Mouse (Mus musculus): ENCODE measurements around the gene Kbtbd12. TPM values are rescaled to one million over a fixed set of nuclear protein-coding genes. Genes with fewer than 3 reads are reported as not detected.

Gene Kbtbd12
- total RNA-seq, 1 experiment from 2014 or later, result not detected

- ATAC-seq (ENCODE audit: extremely low read depth, insufficient number of reproducible peaks, low FRiP score, poor library complexity, severe bottlenecking), result no peak
Observed at GRCm38 (mm10) chr6:88630560-88630959, 7.2 kb downstream of the Kbtbd12 start.

DNA sequence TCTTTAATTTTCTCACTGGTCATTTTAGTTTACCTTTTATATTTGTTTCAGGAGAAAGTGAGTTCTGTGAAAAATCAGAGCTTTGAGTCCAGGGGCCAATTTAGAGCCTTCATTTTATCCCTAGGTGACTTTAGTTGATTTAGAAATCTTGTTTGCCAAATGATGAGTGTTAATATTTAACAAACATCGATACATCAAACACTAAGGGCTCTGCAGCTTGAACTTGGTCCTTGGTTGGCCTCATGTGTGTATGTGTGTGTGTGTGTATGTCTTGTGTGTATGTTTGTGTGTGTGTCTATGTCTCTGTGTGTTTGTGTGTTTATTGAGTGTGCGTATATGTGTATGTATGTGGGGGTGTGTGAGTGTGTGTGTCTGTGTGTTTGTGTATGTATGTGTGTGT lies 7.9 kb downstream of the Kbtbd12 start:
- no peak for ATAC-seq (ENCODE audit: extremely low read depth, insufficient number of reproducible peaks, low FRiP score, poor library complexity, severe bottlenecking)

DNA sequence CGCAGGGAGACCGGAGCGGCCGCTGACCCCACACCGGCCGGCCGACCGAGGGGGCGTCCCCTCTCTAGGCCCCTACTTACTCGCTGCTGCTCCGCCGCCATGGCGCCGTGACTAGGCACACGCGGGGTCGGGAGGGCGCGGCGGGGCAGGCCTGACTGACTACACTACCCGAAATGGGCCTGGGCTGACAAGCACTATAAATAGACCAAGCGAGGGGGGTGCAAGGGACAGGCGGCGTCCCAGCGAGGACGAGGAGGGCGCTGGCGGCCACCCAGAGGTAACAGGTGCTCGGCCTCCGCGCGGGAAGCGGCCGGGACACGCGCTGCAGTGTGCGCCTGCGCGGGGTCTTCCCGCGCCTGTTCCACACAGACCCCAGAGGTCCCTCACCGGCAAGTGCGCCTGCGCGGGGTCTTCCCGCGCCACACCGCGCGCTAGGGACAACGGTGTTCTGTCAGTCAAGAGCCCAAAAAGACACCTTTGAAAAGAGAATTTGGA lies 10.4 kb downstream of the Kbtbd12 start:
- peak; percentile 30 for ATAC-seq (ENCODE audit: extremely low read depth, insufficient number of reproducible peaks, low FRiP score, poor library complexity, severe bottlenecking)

- no peak for ATAC-seq (ENCODE audit: extremely low read depth, insufficient number of reproducible peaks, low FRiP score, poor library complexity, severe bottlenecking)
Observed at GRCm38 (mm10) chr6:88626912-88627311, 10.8 kb downstream of the Kbtbd12 start.

DNA sequence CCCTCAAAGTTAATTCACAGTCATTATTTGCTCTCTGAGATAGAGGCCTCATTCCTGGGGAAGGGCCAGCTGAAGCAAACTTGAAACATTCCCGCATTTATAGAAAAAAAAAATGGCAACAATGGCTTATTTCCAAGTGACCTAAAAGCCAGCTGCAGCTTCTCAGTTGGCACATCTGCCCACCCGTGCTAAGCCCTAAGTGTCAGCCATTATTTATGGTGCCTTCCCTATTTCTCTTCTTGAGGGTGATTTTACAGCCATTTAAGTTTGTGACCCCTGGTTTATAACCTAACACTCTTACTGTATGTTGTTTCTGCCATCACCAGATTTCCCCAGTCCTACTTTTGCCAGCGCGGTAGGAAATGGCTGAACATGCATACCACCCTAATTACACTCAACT lies 11.3 kb downstream of the Kbtbd12 start:
- ATAC-seq (ENCODE audit: extremely low read depth, insufficient number of reproducible peaks, low FRiP score, poor library complexity, severe bottlenecking), result no peak

DNA sequence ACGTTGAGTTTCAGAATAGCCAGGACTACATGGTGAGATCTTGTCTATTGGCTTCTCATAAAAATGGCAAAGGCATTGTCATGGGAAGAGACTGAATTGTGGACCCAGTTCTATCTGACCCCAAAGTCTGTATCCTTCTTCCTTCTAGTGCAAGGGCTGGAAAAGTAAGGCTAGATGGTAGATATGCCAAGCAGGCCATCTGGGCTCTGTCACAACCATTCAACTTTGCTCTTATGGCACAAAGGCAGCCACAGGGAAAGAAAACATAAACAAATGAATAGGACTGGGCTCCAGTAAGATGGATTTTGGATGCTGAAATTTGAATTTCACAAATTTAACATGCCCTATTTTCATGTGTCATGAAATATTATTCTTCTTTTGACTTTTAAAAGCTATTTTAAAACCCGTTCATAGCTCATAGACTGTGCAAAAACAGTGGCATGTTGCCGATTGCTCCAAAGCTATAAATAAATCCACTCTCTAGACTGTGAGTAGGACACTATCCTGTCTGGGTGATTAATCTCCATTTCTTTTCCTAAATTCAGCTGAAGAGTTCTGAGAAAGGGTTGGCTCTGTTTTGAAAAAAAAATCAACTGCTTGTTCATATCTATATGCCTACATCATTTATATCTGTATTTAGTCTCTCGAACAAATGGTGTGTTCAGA lies 15.8 kb downstream of the Kbtbd12 start:
- ATAC-seq (ENCODE audit: extremely low read depth, insufficient number of reproducible peaks, low FRiP score, poor library complexity, severe bottlenecking), result no peak

GRCm38 (mm10) chr6:88619542-88619941 lies 18.2 kb downstream of the Kbtbd12 start:
- no peak for ATAC-seq (ENCODE audit: extremely low read depth, insufficient number of reproducible peaks, low FRiP score, poor library complexity, severe bottlenecking)

DNA sequence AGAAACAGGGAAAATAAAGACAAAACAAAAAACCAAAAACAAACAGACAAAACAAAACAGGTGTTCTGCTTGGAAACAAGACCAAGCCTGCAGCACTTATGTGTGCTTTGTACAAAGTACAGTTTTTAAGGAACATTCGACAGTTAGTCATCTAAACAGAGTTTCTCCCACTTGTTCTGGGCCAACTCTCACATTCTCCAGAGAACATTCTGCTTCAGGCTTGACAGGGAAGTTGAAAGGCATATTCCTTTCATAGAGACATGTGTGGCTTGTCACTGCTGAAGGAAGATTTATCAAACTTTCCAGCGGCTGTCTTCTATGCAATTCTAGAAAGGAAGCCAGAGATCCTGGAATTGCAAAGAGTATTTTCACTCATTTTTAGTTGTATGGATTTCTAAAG lies 22.4 kb downstream of the Kbtbd12 start:
- no peak for ATAC-seq (ENCODE audit: extremely low read depth, insufficient number of reproducible peaks, low FRiP score, poor library complexity, severe bottlenecking)

DNA sequence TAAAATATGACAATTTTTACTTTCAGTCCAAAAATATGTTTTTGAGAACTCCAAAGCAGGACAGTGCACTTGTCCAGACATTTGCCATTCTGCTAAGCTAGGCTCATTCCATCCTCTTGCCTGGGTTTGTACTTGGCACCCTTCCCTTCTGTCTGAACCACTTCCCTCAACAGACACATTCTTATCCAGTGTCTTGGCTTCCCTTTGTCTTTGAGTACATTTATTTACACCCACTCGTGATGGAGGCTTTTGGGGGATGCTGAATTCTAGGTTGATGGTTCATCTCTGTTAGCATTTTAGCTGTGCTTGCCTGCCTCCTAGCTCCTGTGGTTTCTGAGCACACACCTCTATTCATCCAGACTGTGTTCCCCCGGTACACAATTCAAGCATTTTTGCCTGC lies 31.3 kb downstream of the Kbtbd12 start:
- no peak for ATAC-seq (ENCODE audit: extremely low read depth, insufficient number of reproducible peaks, low FRiP score, poor library complexity, severe bottlenecking)

- ATAC-seq (ENCODE audit: extremely low read depth, insufficient number of reproducible peaks, low FRiP score, poor library complexity, severe bottlenecking), result no peak
Observed at GRCm38 (mm10) chr6:88605715-88606114, 32.0 kb downstream of the Kbtbd12 start.

DNA sequence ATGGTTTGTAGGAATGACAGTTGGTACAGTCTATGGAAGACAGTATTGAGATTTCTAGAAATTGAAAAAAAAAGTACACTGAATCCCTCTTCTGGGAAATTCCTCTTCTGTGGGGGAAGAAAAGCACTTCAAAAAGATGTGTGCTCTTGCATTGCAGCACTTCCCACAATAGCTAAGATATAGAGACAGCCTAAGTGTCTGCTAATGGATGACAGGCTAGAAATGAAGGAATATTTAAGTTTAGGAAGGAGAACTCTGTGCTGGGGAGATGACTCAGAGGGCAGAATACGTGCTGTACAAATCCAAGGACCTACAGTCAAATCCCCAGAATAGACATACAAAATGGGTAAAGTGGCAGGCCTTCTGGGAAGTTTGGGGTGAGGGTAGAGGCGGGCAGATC lies 32.5 kb downstream of the Kbtbd12 start:
- no peak for ATAC-seq (ENCODE audit: extremely low read depth, insufficient number of reproducible peaks, low FRiP score, poor library complexity, severe bottlenecking)

DNA sequence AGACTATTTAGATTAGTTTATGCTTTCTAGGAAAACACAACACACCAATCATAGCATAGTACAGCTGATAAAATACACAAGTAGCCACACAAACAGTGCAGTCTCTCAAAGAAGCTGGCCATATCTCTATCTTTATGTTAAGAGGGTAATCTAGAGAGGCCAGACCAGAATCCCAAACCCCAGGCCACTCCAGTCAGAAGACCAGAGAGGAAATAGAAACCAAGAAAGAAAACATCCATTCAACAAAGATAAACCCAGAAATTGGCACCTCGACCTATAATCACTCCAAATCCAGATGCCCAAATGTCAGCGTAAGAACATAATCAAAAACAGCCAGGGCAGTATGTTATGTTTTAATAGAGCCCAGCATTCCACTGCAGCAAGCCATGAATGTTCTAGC lies 41.6 kb downstream of the Kbtbd12 start:
- ATAC-seq (ENCODE audit: extremely low read depth, insufficient number of reproducible peaks, low FRiP score, poor library complexity, severe bottlenecking), result no peak

DNA sequence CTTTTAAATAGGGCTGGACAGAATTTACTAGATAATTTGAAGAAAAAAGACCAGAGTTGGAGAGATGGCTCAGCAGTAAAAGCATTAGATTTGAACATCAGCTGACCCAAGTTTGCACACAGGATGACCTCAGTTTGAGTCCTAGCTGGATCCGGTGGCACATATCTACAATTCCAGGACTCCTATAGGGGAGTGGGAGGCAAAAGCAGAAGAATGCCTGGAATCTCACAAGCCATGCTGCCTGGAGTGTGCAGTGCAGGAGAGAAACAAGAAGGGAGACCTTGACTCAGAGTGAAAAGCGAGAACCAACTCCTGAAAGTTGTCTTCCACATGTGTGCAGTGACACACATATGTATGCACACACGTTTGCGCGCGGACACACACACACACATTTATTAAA lies 45.4 kb downstream of the Kbtbd12 start:
- ATAC-seq (ENCODE audit: extremely low read depth, insufficient number of reproducible peaks, low FRiP score, poor library complexity, severe bottlenecking), result no peak

DNA sequence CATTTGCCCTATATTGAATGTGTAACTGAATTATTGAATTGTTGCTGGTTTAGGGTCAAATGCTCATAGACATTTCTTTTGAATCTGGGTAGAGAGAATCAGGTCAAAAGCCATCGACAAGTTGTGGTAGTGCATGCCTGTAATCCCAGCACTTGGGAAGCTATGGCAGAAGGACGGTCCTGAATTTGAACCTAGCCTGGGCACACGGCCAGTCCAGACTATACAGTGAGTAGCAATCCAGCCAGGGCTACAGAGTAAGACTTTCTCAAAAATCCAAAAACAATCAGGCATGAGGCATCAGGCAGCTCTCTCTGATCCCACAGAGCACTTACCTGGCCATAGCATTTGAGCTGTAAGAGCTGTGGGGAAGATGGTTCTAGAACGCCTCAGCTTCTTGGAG lies 47.5 kb downstream of the Kbtbd12 start:
- no peak for ATAC-seq (ENCODE audit: extremely low read depth, insufficient number of reproducible peaks, low FRiP score, poor library complexity, severe bottlenecking)

DNA sequence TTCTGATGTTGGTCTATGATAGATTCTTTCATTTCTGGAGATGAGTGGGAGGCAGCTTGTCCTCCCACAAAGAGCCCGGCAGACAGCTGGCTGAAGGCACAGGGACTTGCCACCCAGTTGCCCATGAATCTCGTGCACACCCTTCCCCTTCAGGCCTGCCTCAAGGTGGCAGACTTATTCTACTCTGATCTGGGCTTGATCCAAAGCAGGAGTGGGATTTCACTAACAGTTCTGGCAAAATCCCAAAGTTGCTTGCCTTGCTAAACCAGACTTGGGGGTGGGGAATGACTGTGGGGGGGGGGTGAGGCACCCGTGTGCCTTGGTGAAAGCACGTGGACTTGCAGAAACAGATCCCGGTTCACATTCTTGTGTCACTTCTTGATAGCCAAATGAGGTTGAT lies 48.2 kb downstream of the Kbtbd12 start:
- no peak for ATAC-seq (ENCODE audit: extremely low read depth, insufficient number of reproducible peaks, low FRiP score, poor library complexity, severe bottlenecking)

GRCm38 (mm10) chr6:88588581-88589256 lies 49.0 kb downstream of the Kbtbd12 start:
- ATAC-seq (ENCODE audit: extremely low read depth, insufficient number of reproducible peaks, low FRiP score, poor library complexity, severe bottlenecking), result no peak

DNA sequence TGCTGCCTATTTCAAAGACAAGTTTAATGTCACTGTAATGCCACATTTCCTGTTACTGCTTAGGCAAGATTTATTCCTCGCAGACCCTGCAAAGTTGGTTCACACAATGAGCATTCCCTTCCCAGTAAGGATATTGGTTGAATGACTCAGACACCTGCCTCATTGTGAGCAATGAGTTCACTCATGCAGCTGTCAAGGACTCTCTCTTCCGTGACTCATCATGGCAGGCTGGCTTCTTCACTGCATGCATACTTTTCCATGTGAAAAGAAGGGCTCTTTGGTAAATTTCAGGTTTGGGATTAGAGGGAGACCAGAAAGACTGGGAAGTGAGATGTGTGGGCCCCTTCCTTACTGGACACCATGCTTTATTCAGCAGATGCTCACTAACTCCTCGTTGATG lies 50.7 kb downstream of the Kbtbd12 start:
- no peak for ATAC-seq (ENCODE audit: extremely low read depth, insufficient number of reproducible peaks, low FRiP score, poor library complexity, severe bottlenecking)

DNA sequence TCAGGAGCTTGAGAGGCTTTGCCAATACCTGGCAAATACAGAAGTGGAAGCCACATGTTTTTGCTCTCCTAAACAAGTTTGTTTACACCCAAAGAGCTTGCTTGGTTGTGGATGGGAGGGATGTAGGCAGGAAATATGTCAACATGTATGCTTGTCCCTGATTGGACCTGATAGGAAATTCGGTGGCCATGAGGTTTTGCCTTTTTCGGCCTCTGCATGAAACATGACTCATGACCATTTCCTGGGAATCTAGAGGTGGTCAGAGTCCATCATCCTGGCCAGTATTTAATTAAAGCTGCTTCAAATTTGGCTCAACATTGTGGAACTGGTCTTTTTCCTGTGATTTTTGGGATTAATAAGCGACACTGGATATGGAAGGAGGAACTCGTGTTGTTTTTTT lies 53.8 kb downstream of the Kbtbd12 start:
- ATAC-seq (ENCODE audit: extremely low read depth, insufficient number of reproducible peaks, low FRiP score, poor library complexity, severe bottlenecking), result no peak

- ATAC-seq (ENCODE audit: extremely low read depth, insufficient number of reproducible peaks, low FRiP score, poor library complexity, severe bottlenecking), result no peak
Observed at GRCm38 (mm10) chr6:88576495-88576894, 61.3 kb downstream of the Kbtbd12 start.

DNA sequence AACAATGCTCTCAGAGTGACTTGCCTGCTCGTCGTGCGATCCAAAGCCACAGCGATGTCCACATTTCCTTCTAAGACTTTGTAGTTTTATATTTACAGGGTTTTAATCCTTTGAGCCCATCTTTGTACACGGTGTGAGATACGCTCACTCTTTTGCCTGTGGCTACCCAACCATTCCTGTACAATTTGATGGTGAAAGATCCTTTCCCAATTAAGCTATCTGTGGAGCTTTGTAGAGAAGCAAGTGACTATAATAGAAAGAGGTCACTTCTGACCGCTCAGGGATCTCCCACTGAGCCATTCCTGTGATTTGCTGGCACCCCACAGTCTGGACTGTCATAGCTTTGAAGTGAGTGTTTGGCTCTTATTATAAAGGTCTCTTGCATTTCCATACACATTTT lies 71.1 kb downstream of the Kbtbd12 start:
- no peak for ATAC-seq (ENCODE audit: extremely low read depth, insufficient number of reproducible peaks, low FRiP score, poor library complexity, severe bottlenecking)

- no peak for ATAC-seq (ENCODE audit: extremely low read depth, insufficient number of reproducible peaks, low FRiP score, poor library complexity, severe bottlenecking)
Observed at GRCm38 (mm10) chr6:88565033-88565432, 72.7 kb downstream of the Kbtbd12 start.

Data from neutrophil, adult 5-6 weeks (primary cell).